Mouse (Mus musculus) central nervous system, embryonic 11.5 days (tissue): ENCODE measurements around the gene Ly6g6e. TPM values are rescaled to one million over a fixed set of nuclear protein-coding genes. Genes with fewer than 3 reads are reported as not detected.

Source experiments
- polyA plus RNA-seq: library from polyadenylated mRNA; depleted of rRNA; stranded (reverse); fragments of >200 nt; gene quantifications from 2 replicates; pipeline ENCODE4 v1.2.3, GENCODE M21; 2012; rRNA removed

The Ly6g6e gene
- 0.18 and 0.29 TPM in 2 replicates for polyA plus RNA-seq

GRCm38 (mm10) chr17:35076507-35077176, at the start of gene Ly6g6e:
Gene Ly6g6e (plus strand): TSS chr17:35076902.

DNA sequence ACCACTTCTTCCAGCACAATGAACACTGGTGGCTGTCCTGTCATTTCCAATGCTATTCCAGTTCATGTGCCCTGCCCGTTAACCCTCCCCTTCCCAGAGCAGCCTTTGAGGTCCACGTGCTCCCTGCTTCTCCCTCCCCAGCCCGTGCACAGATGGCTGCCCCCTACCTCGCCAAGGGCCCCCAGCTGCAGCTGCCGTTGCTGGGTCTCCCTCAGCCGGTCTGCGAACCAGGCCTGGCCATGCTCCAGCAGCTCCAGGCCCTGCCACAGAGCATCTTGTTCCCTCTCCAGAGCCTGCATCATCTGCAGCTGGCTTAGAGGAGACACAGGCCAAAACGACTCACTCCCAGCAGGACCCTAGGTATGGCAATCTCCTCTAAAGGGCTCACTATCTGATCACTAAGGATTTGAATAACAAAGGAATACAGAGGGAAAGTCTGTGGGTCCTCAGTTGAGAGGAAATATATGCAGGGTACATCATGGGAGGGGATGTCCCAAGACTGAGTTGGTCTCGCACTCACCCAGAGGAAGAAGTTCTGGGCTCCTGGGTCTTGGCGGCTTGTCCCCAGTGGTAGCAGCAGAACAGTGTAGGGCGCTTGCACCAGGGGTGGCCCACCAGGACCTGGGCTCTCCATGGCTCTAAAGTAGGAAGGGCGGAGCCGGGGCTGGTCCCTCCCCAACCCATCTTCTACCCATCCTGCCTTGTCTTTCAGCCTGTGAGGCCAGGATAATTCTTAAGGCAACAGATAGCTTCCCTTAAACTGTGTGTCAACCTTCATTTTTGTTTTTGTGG, 49.2 kb upstream of the Ly6g6e start, which contains the start of gene Sapcd1:
TSS of gene Sapcd1 (minus strand) at position 740 of the 792 bp plus-strand sequence.

GRCm38 (mm10) chr17:35046681-35047455, 29.8 kb upstream of the Ly6g6e start, which contains the start of gene Msh5:
Gene Msh5 (minus strand): TSS chr17:35046745.

GRCm38 (mm10) chr17:35049561-35050016, 27.1 kb upstream of the Ly6g6e start, which contains the start of gene Clic1:
Gene Clic1 (plus strand): TSS chr17:35049966.

GRCm38 (mm10) chr17:35058911-35059892, 17.5 kb upstream of the Ly6g6e start, which contains the start of gene Ddah2:
Gene Ddah2 (plus strand): TSS chr17:35059035.

GRCm38 (mm10) chr17:35064951-35065947, 11.5 kb upstream of the Ly6g6e start, which contains the start of gene Ly6g6c:
Gene Ly6g6c (plus strand): TSS chr17:35065388.

DNA sequence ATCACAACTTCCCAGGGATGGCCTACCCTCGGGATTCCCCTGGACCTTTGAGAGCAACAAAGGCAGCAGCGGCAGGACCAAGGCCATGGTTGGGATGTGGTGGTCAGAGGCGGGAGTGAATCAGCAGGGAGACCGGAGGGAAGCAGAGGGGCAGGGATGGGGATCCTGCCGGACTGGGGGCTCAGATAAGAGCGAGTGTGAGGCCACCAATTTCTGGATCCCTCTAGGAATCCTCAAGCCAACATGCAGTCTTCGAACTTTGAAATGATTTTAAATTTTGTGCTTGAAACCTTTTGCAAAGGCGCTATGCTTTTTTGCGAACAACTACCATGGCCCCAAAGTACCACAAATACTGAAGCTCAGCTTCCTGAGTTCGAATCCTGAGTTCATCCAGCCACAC, 10.6 kb upstream of the Ly6g6e start, which contains the start of gene Mpig6b:
TSS of gene Mpig6b (minus strand) at position 101 of the 400 bp plus-strand sequence.

GRCm38 (mm10) chr17:35077786-35078233, 1.1 kb downstream of the Ly6g6e start, which contains the start of gene Ly6g6d:
Gene Ly6g6d (minus strand): TSS chr17:35078065.

DNA sequence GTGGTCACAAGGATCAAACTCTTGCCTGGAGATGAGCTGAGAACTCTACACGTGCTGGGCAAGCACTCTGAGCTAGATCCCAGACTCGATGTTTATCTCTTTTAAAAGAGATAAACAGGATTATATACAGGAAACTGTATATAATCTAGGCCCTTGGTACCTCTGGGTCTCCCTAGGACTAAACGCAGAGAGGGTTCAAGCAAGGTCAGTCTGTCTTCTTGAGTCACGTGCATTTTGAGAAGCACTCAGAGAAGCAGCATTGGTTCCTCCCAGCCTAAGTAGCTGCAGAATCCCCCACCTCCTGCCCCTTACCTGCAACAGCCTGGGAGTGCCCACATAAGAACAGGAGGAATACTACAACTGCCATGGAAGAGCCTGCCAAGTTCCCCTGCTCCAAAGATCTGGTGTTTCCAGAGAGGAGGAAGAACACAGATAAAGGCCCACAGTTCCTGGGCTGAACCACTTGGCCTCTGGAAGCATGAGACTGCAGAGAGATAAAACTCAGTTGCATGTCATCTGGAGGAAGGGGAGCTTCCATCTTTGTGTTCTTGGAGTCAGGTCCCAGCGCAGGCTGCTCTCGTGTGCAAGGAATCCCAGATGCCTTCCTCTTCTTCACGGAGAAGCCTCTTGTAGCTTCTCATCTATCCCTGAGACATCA, 8.6 kb downstream of the Ly6g6e start, which contains the start of gene Ly6g6f:
TSS of gene Ly6g6f (minus strand) at position 403 of the 658 bp plus-strand sequence.

DNA sequence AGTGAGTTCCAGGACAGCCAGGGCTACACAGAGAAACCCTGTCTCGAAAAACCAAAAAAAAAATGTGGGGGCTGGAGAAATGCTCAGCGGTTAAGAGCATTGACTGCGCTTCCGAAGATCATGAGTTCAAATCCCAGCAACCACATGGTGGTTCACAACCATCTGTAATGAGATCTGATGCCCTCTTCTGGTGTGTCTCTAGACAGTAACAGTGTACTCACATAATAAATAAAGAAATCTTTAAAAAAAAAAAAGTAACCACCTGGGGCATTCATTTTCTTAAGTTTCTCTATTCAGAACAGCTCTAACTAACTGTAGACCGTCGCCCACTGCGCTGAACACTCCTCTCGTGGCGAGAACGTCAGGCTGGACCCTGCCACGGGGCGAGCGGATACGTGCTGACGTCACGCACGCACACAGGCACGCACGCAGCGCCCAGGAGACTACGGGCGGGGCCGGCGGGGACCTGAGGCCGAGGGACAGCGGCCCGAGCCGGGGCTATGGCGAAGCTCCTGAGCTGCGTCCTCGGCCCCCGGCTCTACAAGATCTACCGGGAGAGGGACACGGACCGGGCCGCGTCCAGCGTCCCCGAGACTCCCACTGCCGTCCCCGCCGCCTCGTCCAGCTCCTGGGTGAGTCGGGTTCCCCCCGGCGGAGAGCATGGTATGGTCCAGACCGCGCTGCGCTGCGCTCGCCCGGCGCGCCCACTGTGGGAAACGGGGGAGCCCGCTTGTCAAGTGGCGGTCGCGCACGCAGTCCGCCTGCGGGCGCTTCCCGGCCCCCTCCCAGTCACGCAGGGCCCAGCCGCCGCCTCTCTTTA, 12.3 kb downstream of the Ly6g6e start, which contains the start of gene Abhd16a:
TSS of gene Abhd16a (plus strand) at position 439 of the 820 bp plus-strand sequence.

DNA sequence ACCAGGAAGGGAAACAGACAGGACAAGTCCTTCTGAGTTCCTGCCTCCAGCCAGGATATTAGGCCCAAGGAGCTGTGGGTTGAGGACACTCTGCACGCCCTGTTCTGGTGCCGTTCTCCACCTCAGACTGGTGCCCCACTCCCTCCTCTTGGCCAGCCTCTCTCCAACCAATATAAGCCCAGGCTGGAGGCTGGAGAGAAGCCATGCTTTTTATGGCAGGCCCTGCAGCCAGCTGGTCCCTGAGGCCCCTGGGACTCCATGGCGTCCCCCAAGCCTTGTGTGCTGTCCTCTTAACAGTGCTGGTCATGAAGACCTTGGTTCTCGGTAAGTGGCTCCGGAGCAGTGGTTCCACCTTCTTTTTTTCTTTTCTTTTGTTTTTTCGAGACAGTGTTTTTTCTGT, 31.4 kb downstream of the Ly6g6e start, which contains the start of gene Ly6g5c:
TSS of gene Ly6g5c (plus strand) at position 183 of the 400 bp plus-strand sequence.

GRCm38 (mm10) chr17:35115046-35116019, 38.6 kb downstream of the Ly6g6e start, which contains the start of gene Ly6g5b:
Gene Ly6g5b (minus strand): TSS chr17:35115428.

DNA sequence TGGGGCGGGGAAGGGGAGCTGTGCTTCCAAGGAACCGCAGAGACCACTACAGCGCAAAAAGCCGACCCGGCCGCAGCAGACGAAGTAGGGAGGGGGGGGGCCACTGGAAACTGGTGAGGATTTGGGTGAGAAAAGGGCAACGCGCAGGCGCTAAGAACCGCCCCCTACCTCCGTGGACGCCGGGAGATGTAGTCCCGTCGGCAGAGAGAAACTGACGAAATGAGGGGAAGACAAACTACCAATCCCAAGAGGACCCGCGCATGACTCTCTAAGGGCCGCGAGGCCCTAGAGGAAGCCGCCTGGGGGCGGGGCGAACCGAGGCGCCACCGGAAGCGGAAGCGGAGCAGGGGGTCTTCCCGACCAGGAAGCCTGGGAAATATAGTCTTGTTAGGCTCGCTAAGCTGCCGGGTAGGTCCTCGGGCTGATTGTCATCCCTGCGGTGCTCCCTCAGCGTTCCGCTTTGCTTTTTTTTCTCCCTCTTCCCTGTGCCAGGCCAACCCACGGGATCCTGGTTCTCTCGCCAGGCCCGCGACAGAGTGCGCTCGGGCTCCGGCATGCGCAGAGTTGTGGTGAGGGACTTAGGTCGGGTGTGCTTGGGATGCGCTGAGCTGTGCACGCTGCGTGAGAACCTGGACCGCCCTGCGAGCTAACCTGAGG, 44.6 kb downstream of the Ly6g6e start, which contains the start of gene Gpank1:
TSS of gene Gpank1 (plus strand) at position 313 of the 657 bp plus-strand sequence.

GRCm38 (mm10) chr17:35121871-35122303, 45.2 kb downstream of the Ly6g6e start, which contains the start of gene Csnk2b:
Gene Csnk2b (minus strand): TSS chr17:35122053.

GRCm38 (mm10) chr17:35126206-35126611, 49.5 kb downstream of the Ly6g6e start, which contains the start of gene D17H6S53E:
Gene D17H6S53E (plus strand): TSS chr17:35126373.

